Mouse (Mus musculus): ENCODE data around the gene Fahd2a.

The Fahd2a gene

DNA sequence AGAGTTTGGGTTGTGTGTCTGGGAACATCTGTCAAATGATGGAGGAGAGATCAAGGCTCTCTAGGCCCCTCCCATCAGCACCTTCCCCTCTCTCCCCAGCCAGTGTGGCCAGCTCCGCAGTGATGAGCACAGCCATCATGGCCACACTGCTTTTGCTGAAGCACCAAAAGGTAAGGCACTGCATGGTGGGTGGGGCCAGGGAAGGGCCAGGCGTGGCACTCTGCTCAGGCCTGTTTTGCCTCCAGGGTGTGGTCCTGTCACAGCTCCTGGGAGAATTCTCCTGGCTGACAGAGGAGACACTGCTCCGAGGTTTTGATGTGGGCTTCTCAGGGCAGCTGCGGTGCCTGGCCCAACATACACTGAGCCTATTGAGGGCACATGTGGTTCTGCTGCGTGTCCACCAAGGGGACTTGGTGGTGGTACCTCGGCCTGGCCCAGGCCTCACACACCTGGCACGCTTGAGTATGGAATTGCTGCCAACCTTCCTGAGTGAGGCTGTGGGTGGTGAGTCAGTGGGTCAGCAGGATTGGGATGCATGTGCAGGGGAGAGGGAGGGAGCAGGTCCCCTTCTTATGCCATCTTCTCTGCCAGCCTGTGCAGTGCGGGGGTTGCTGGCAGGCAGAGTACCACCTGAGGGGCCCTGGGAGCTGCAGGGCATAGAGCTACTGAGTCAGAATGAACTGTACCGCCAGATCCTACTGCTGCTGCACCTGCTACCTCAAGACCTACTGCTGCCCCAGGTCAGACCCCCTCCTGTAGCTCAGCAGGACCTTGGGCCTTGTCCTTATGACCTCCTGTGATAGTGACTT is 10.7 kb downstream of the Fahd2a start:
- DNase-seq (ENCODE audit: low spot score) = no peak

- no peak for DNase-seq (ENCODE audit: low spot score)
Measured at GRCm38 (mm10) chr2:127430238-127430637, 14.1 kb downstream of the Fahd2a start.

GRCm38 (mm10) chr2:127424977-127425376 is 19.4 kb downstream of the Fahd2a start, which contains the start of gene Gpat2:
TSS of gene Gpat2 (plus strand) at chr2:127425199.
- DNase-seq (ENCODE audit: low spot score) = no peak

- DNase-seq (ENCODE audit: low spot score) = no peak
Measured at GRCm38 (mm10) chr2:127418266-127418970, 25.9 kb downstream of the Fahd2a start.

- no peak for DNase-seq (ENCODE audit: low spot score)
Measured at GRCm38 (mm10) chr2:127416706-127417105, 27.7 kb downstream of the Fahd2a start.

DNA sequence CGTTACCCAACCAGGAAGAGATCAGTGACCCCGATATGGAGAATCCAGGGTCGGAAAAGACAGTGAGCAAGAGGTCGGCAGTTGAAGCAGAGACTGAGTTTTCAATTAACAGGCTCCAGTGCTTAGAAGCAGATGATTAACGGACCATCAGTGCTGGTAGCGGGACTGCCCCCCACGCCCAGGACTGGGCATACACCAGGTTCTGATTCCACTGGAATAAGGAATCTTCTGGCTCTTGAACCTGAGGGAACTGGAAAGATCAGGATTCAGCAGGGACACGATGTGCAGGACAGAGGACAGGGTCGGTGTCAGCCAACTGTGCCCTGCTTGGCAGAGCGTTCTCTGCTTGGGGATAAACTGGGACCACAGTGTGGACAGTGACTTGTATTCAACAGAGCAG is 28.6 kb downstream of the Fahd2a start:
- DNase-seq (ENCODE audit: low spot score) = no peak

DNA sequence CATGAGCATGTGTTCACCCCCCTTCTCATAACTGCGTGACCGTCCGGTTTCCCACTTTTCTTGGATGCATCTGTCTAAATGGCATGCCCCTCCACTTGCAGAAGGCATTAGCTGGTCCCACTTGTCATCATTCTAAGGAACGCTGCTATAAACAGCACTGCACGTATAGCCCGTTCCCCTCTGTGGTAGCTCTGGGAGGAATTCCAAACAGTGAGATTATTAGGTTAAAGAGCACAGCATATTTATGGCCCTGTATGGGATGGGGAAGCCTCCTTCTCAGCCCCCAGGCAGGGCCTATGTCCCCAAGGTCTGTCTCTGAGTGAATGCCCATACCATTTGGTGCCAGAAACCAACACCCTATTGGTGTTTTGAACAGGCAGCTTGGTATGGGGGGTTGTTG is 33.2 kb downstream of the Fahd2a start:
- DNase-seq (ENCODE audit: low spot score) = no peak

DNA sequence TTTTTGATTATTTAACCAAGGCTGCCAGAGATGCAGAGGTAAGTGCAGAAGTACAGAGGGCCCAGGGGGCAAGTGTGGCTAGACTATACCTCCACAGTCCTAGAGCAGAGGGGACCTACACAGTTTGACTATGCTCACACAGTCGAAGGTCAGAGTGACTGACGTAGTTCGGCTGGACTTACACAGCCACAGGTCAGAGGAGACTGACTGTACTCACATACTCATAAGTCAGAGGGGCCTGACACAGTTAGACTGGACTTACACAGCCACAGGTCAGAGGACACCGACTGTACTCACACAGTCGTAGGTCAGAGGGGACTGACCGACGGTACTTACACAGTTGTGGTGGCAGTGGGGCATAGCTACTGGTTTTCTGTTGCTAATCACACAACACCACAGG is 45.6 kb downstream of the Fahd2a start:
- no peak for DNase-seq (ENCODE audit: low spot score)

DNA sequence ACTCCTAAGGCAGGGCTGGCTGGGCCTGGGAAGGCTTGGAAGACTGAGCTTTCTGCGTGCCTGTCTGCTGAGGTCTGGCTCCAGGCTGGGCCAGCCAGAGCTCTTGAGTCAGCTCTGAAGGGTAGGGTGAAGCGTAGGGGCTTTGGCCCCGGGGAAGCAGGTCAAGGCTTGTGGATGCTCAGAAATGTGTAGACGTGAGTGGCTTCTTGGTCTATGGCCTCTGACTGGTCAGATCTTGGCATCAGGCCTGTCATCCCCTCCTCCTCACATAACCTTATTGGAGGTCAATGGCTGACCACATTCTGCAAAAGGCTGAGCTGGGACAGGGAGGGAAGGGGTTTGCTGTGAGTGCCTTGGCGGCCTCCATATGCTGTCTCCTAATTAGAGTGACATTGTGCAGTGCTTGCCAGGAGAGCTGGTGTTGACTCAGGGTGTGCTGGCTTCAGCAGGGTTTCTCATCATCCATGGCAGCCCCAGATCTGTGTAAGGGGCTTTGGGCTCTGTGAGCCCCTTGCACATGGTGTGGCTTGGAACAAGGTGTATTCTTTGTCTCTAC is 49.7 kb downstream of the Fahd2a start:
- no peak for DNase-seq (ENCODE audit: low spot score)

- DNase-seq (ENCODE audit: low spot score) = no peak
Measured at GRCm38 (mm10) chr2:127391323-127391722, 53.0 kb downstream of the Fahd2a start.

- no peak for DNase-seq (ENCODE audit: low spot score)
Measured at GRCm38 (mm10) chr2:127390846-127391245, 53.5 kb downstream of the Fahd2a start.

DNA sequence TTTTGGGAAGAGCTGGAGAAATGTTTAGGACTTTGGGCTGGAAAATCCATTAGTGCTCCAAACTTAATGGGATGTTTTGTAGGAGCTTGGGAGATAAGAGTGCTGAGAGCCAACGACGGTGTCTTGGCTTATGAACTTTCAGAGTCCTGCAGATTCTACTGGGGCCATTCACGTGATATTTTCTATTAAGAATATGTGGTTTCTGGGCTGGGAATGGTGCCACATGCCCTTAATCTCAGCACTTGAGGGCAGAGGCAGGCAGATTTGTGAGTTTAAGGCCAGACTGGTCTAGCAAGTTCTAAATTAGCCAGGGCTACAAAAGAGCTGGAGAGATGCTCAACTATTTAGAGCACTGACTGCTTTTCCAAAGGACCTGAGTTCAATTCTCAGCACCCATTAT is 54.0 kb downstream of the Fahd2a start:
- no peak for DNase-seq (ENCODE audit: low spot score)

DNA sequence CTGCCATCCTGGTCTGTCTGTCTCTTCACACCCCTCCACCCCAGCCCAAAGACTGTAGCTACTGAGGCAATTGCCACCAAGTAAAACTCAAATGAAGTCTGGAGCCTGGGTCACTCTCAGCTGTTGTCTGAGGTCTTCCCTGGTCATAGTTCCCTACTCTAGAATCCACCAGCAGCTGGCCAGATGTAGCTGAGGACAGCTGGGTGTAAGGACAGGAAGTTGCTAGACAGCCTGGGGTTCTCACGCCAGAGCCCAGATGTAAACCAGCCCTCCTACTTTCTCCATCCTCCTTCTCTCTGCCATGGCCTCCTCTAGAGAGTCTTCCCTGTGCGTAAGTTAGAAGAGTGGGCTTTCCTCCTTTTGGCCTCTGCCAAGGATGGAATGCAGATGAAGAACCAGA is 56.8 kb downstream of the Fahd2a start:
- no peak for DNase-seq (ENCODE audit: low spot score)
